Mouse (Mus musculus) small intestine, adult 2 months (tissue): ENCODE data around the gene Pcx.

Experiments
- CTCF ChIP-seq: fragments of 200-500 bp; IDR thresholded peaks from 2 replicates; pipeline ENCODE4 v1.5.1; 2012; ENCODE audit warnings: low read depth, mild to moderate bottlenecking, control low read depth, inconsistent platforms, low read length, moderate library complexity, mixed read lengths; ENCODE audit not compliant: insufficient replicate concordance, insufficient read length; ENCODE audit errors: extremely low read depth
- POLR2A ChIP-seq: fragments of 200-500 bp; IDR thresholded peaks from 2 replicates; pipeline ENCODE4 v1.6.1; 2012; ENCODE audit warnings: low read depth, mild to moderate bottlenecking, control low read depth, inconsistent platforms, low read length, moderate library complexity

GRCm38 (mm10) chr19:4502701-4503100 lies 7.6 kb upstream of the Pcx start:
- TF ChIP-seq POLR2A (no peak), CTCF (no peak)
